Mouse (Mus musculus): ENCODE measurements around the gene Eef1akmt2.

The Eef1akmt2 gene

DNA sequence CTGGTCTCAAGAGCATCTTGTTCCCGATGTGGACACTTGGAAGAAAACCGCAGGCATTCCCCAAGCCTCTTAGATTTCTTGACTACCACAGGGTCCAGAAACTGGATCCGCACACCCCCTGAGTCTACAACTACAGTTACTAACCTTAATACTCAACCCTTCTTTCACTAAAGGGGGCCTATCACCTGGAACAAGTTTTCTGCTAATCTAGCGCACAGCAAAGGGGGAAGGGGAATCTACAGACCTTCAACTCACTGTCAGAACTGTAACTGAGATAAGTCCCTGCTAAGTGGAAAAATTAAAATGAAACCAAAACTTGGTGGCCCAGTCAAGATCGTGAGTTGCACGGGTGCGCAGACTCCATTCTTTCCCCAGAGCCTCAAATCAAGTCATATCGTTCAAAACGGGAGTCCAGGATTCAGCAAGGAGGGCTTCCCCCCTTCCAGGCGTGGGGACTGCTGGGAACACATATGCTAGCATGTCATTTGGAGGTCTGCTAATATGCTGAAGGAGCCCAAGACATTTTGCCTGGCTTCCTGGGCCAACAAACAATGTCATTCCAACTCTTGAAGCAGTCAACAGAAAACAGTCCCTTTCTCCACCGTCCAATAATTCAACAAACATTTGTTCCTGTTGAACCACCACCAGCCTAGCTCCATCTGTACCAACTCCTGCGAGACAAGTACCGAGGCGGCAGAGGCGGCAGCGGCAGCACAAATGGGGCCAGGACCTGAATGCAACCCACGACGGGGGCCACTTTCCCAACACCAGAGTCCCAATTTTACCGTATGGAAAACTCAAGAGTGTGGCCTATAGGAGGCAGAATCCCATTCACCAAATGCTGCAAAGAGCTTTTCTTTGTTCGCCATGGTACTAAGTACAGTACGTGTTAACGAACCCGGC, 40.5 kb downstream of the Eef1akmt2 start:
- in situ Hi-C loops (cut with MboI) = no loop called here

- in situ Hi-C loops (cut with MboI) = no loop called here
Measured at GRCm38 (mm10) chr7:132810879-132811278, 41.6 kb downstream of the Eef1akmt2 start.

- in situ Hi-C loops (cut with MboI) = no loop called here
Measured at GRCm38 (mm10) chr7:132810368-132810767, 42.1 kb downstream of the Eef1akmt2 start.

DNA sequence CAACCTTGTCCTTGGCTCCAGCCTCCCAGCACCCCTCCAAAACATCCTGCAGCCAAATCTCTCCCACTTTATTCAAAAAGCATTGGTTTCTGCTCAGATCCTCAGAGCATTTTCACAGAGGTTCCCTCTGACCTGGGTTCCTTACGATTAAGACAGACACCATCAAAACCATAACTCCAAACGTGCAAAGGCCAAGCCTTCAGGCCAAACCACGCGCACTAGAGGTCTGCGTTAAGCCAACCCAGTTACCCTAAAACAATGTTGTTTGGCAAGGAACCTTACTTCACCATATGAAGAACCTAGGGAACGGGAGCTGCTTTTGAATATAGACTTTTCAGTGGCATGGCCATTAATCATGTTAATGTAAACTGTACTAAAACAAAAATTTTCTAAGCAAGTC, 42.8 kb downstream of the Eef1akmt2 start:
- in situ Hi-C loops (cut with MboI) = no loop called here

DNA sequence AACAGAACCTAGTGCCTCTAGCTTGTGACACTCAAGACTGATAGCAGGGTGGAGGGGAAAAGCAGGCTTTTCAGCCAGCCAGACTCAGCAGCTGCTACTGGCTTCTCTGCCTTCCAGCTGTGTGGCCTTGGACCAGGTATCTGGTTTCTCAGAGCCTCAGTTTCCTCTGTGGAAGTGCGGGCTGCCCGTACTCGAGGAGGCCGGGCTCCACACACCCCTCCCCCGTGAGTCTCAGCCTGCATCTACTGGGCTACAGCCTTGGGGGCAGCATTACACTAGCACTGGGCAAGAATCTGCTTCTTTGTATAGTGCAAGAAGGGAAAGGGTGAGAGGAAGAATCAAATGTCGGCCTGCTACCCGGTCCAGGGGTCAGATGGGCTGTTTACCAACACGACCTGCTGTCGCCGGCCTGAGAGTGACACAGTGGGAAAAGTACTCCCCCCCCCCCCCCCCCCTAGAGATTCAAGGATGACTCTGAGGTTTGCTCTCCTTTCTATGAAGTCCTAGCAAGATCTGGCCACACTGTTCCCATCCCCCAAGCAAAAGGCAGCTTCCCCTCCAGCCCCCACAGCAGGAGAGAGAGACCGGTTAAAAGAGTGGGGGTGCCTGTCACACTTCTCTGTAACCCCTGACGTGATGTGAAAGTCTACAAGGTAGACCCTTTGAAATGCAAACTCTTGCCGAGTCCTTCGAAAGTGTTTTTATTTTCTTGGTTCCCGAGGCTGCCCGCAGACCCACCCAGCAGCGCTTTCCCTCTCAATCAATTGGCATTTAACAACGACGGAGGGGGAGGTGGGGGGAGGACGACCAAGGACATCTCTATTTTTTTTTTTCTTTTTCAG, 43.4 kb downstream of the Eef1akmt2 start:
- in situ Hi-C loops (cut with MboI) = no loop called here

DNA sequence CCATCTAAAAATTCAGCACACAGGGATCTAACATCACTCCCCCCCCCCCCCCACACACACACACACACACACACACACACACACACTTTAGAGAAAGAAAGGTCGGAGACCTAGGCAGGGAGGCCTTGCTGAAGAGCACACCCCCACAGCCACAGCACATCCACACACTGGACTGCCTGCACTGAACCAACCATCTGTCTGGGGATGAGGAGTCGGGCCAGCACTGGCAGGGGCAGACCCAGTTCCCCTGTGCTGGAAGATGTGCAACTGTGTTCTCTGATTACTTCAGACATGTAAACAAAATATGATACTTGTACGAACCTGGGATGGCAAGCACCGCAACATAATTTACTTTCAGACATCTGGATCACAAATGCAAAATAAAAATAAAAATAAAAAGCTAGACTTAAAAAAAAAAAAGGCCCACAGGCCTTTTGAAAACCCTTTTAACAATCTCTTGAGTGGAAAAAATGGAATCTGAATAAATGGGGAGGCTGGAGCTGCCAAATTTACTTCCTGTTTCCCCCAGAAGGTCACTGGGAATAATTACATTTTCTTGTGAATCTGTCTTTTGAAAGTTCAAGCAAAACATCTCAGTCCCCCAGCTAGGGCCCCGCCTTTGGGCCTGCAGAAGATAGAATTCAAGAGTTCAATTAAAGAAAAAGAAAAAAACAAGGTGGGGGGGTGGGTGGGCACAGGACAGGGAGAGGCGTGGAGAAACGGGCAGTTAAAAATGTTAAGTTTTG, 44.2 kb downstream of the Eef1akmt2 start:
- in situ Hi-C loops (cut with MboI) = no loop called here

GRCm38 (mm10) chr7:132806926-132807857, 45.3 kb downstream of the Eef1akmt2 start:
- in situ Hi-C loops (cut with MboI) = no loop called here

DNA sequence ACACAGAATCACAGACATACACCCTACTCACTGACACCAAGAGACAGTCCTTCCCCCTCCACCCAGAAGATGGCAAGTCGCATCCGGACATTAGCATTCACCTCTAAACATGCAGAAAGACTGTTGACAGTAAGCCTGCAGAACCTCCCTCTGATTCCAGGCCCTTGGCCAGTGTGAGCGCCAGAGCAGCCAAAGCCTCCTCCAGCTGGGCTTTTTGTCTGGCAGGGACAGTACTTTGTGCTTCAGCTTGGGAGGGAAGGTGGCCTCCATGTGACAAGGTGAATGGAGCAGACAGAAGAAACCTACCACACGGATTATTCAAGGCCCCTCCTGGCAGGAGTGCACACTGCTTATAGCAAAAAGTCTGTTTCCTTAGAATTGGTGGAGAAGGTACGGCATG, 46.2 kb downstream of the Eef1akmt2 start:
- in situ Hi-C loops (cut with MboI) = no loop called here

DNA sequence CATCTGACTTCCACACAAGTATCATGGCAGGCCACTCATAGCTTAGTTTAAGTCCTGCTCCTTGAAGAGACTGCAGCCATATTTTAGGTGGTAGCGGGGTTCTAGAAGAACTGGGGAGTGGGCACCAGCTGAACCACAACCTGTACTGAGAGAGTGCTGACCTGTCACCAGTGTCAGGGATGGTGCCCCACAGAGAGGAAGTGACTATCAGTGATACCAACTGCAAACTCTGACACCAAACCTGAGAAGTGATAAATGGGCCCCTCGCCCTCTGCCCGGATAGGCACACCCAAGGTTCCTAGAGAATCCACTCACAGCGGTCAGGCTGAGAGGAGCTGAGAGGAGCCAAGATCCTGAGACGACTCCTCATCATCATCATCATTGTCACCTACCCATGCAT, 47.5 kb downstream of the Eef1akmt2 start:
- in situ Hi-C loops (cut with MboI) = no loop called here

GRCm38 (mm10) chr7:132804461-132804860, 48.0 kb downstream of the Eef1akmt2 start:
- in situ Hi-C loops (cut with MboI) = no loop called here

- in situ Hi-C loops (cut with MboI) = no loop called here
Measured at GRCm38 (mm10) chr7:132803962-132804361, 48.5 kb downstream of the Eef1akmt2 start.

DNA sequence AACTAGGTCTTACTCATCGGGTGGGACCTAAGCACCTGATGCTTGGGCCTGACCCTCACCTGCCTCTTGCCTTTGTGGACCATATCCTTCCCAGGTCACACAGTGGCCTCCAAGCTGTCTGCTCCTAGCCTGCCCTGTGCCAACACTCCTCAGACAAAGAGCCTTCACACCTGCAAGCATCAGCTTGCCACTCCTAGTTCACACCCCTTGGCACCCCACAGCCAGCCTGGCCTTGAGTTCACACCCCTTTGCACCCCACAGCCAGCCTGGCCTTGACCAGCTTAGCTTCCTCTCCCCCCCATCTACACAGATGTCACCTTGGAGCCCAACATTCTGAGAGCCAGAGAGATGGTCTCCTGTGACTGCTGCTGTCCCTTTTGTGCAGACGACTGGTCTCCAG, 49.1 kb downstream of the Eef1akmt2 start:
- in situ Hi-C loops (cut with MboI) = no loop called here

DNA sequence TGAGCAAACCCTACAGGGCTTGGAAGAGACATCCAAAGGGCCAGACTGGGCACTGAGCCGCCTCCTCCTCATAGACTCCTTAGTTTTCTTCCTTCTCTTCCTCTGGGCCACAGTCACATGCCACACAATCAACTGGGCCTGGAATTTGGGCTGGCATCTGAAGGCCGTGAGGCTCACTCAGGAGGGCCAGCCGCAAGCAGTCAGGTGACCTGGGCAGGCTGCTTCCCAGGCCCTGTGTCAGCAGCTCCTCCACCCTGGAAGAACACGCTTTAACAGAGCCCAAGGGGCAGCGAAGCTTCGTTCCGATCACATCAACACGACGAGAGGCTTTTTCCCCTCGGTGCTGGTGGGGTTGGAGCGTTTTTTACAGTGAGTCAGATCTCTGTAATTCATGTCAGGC, 49.8 kb downstream of the Eef1akmt2 start:
- in situ Hi-C loops (cut with MboI) = no loop called here

GRCm38 (mm10) chr7:132802066-132802465, 50.4 kb downstream of the Eef1akmt2 start:
- in situ Hi-C loops (cut with MboI) = no loop called here

DNA sequence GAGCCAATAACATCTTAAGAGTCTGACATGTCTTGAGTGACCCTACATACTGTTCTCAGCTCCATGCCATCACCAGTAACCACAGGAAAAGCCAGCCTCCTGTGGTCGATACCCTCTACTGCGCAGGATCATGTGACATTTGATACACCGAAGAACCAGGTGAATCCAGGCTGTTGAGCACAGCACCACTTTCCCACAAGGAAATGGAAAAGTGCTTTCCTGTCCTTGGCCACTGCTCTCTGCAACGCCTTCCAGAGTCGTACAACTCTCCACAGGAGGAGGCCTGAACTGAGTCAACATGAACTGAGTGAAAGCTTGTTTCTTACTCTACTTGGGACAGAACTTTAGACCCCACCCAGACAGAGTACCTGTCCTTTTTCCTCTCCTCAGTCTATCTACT, 51.0 kb downstream of the Eef1akmt2 start:
- in situ Hi-C loops (cut with MboI) = no loop called here

DNA sequence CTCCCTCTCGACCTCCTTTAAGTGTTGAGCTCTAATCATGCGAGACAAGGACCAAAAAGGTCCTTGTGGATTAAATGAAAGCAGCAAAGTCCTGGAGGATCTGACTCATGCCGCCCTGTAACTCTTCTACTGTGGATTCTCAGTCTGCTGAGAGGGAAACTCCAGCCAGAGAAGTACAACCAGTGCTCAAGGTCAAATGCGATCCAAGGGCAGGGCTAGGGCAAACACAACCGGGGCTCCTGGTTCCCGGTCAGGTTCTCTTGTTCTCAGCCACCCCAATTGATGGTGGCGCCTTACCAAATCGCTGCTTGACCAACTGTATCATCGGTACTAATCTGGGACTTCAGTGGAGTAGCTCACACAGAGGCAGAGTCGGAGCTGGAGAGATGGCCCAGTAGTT, 51.6 kb downstream of the Eef1akmt2 start:
- in situ Hi-C loops (cut with MboI) = no loop called here

GRCm38 (mm10) chr7:132799119-132800016, 53.1 kb downstream of the Eef1akmt2 start:
- in situ Hi-C loops (cut with MboI) = no loop called here

DNA sequence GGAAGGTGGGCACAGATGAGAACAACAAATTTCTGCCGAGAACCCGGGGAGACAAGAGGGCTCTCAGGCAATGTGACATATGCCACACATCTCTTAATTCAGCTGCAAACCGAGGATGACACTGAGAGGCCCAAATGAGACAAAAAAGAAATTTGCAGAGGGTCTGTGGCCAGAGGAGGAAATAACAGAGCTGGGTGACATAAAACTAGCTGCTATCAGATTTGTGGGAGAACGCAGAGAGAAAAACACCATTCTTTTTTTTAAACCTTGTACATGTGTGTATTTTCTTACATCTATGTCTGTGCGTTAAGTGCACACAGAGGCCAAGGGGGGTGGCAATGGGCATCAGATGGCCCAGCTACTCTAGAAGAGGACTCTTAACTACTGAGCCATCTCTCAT, 57.3 kb downstream of the Eef1akmt2 start:
- in situ Hi-C loops (cut with MboI) = no loop called here

DNA sequence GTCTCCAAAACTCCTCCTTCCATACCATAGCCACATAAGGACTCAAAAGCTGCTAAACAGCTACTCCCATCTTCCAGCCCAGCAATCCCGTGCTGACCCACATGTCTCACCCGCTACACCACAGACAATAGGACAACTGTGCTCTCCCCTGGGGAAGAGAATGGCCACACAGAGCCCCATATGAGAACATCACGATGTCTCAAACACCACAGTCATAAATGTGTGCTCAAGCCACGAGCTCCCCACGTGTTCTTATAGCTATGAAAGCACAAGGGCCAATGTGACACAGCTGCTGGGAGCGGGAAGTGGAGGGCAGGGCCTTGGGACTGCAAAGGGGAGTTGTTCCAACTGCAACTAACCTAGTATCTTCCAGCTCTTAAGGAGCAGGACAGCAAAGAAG, 59.0 kb downstream of the Eef1akmt2 start:
- in situ Hi-C loops (cut with MboI) = no loop called here

Measured in mature B cell (primary cell).